Mouse (Mus musculus) liver, embryonic 16.5 days (tissue): ENCODE data around the gene Ffar3. TPM values are rescaled to one million over a fixed set of nuclear protein-coding genes. Genes with fewer than 3 reads are reported as not detected.
"Not testable (repeated sequence)": the region's sequence is repeated elsewhere in the genome, so short reads cannot be mapped to it uniquely, and the experiment has no call there.

Experiments
- ATAC-seq: fragments of 200-750 bp; cut with Nextera tagmentation; 2 replicates; pipeline ENCODE4 v1.8.0; 2017; ENCODE audit warnings: low read depth, mild to moderate bottlenecking, moderate number of reproducible peaks, moderate library complexity
- H3K27ac ChIP-seq: fragments of 300-500 bp; sonication (generic); 2 replicates; pipeline ENCODE4 v1.5.1; 2014; ENCODE audit warnings: mild to moderate bottlenecking, low read length
- H3K27me3 ChIP-seq: fragments of 300-500 bp; sonication (generic); 2 replicates; pipeline ENCODE4 v1.6.1; 2014; ENCODE audit warnings: low read depth, low read length, mixed read lengths; ENCODE audit not compliant: control insufficient read depth, insufficient read depth
- H3K36me3 ChIP-seq: fragments of 300-500 bp; sonication (generic); 2 replicates; pipeline ENCODE4 v1.6.1; 2014; ENCODE audit warnings: mild to moderate bottlenecking; ENCODE audit not compliant: control insufficient read depth, insufficient read depth
- H3K4me1 ChIP-seq: fragments of 300-500 bp; sonication (generic); 2 replicates; pipeline ENCODE4 v1.6.1; 2014; ENCODE audit warnings: low read depth, low read length, mixed read lengths; ENCODE audit not compliant: control insufficient read depth
- H3K4me2 ChIP-seq: fragments of 300-500 bp; sonication (generic); 2 replicates; pipeline ENCODE4 v1.6.1; 2014; ENCODE audit warnings: low read depth, low read length, mixed read lengths
- H3K4me3 ChIP-seq: fragments of 300-500 bp; sonication (generic); 2 replicates; pipeline ENCODE4 v1.5.1; 2014; ENCODE audit warnings: low read depth, mild to moderate bottlenecking, low read length
- H3K9ac ChIP-seq: fragments of 300-500 bp; sonication (generic); 2 replicates; pipeline ENCODE4 v1.6.1; 2014; ENCODE audit warnings: low read depth, low read length
- H3K9me3 ChIP-seq: fragments of 300-500 bp; sonication (generic); replicated peaks from 2 replicates; pipeline ENCODE4 v1.6.1; 2016; ENCODE audit warnings: low read length; ENCODE audit not compliant: control insufficient read depth
- WGBS: fragments of 180-500 bp; shearing (Covaris S2); extraction: QIAGEN DNeasy Blood & Tissue Kit; methylation state at CpG from one replicate; pipeline ENCODE4 v1.1.7; 2014; ENCODE audit not compliant: insufficient replicate concordance; 5-methylcytosine and 5-hydroxymethylcytosine counted together
- polyA plus RNA-seq: library from polyadenylated mRNA; unstranded; fragments of >200 nt; fragmentation: Nextera tagmentation; extraction: Ambion mirVana; gene quantifications from 2 replicates; pipeline ENCODE4 v1.2.1, GENCODE M21; 2015

Ffar3 gene
- polyA plus RNA-seq, 1 experiment from 2014 or later, result not detected

- Histone ChIP-seq H3K9ac (no peak overlapping the region), H3K27me3 (no peaks in the 10 kb centered on the region), H3K4me2 (no peak overlapping the region), H3K4me1 (peaks cover 4% of the 10 kb centered on the region), H3K4me3 (no peak overlapping the region), H3K9me3 (no peaks in the 10 kb centered on the region), H3K27ac (no peak overlapping the region), H3K36me3 (no peaks in the 10 kb centered on the region)
- ATAC-seq, result no peak
Observed at GRCm38 (mm10) chr7:30837277-30837676, 18.7 kb downstream of the Ffar3 start.

DNA sequence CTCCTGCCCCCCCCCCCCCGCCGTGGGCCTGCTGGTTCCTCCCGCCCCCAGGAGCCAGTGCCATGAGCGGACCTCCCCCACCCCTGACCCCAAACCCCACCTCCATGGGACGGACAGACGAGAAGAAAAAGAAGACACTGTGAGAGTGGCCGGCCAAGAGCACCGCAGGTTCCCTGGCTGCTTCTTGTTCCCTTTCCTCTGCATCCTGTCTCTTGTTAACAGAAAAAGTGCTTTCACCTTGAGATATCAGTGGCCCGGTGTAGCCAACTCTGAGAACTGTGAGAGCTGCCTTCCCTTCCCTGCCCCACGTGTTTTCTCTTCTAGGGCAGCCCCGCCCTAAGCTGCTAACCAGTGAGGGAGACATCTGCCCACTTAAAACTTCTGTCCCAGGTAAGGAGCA is 23.3 kb downstream of the Ffar3 start:
- not testable (repeated sequence) for H3K4me2 ChIP-seq, H3K9me3 ChIP-seq, ATAC-seq, H3K36me3 ChIP-seq, H3K4me3 ChIP-seq, H3K27me3 ChIP-seq, H3K9ac ChIP-seq, H3K27ac ChIP-seq, H3K4me1 ChIP-seq
- 12% methylated on average over 8 of the region's 11 CpGs for WGBS

DNA sequence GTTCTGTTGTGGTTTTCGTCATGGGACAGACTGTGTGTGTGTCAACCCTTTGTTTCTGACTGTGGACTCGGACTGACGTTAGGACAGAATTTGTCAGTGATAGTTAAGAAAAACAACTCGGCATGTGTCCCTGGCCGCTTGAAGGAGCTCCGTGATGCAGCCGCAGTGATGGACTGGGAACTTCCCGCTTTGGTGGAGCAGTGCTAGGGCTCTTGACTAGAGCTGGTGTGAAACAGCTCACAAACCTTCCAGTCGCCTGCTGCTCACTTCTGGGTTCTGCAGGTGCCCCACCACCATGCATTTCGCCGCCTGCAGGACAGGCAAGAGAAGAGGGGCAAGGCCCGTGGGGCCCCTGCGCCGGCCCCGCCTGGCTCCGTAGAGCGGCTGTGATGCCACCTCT is 23.7 kb downstream of the Ffar3 start:
- H3K27me3 ChIP-seq, result no peaks in the 10 kb centered on the region
- H3K36me3 ChIP-seq, result no peaks in the 10 kb centered on the region
- 48% methylated on average over 15 of the region's 17 CpGs for WGBS
- no peak overlapping the region for H3K27ac ChIP-seq
- H3K4me2 ChIP-seq, result no peak overlapping the region
- H3K4me3 ChIP-seq, result no peak overlapping the region
- ATAC-seq, result no peak
- H3K4me1 ChIP-seq, result no peaks in the 10 kb centered on the region
- H3K9me3 ChIP-seq, result no peaks in the 10 kb centered on the region
- no peak overlapping the region for H3K9ac ChIP-seq

DNA sequence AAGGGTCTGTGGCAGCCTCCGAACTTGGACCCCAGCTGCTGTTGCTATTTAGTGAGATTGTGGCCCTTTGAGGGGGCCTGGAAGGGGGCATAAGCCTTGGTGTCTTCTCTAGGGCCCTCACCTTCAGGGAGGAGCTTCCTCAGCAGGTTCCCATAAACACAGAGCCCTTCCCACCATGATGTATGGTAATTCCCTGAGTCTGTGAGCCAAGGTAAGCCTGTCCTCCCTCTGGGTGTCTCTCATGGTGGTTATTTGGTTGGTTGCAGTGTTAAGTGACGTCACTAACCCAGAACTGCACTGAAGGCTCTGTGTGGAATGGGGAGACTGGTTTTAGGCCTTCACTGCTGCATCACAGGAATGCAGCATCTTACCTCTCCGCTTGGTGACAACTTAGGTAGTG is 26.6 kb downstream of the Ffar3 start:
- 44% methylated on average over 3 of the region's 3 CpGs for WGBS
- ATAC-seq, result no peak

DNA sequence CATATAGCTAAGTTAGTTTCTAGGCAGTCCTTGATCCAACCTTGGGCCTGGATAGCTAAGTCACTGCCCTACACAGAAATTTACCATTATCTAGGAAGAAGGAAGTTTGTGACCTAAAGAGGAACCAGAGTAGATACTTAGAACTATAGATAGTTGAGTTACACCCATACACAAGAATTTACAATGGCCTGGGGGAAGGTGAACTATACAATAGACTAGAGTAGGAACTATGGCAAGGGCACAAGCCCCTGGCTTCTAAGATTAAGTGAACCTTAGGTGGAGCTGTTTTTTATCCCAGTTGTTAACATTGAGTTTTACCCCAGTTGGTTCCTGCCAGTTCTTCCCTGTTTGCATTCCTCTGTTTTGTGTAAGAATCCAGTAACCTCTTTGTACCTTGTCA is 27.1 kb downstream of the Ffar3 start:
- not testable (repeated sequence) for ATAC-seq, H3K27ac ChIP-seq, H3K27me3 ChIP-seq, H3K9ac ChIP-seq, H3K4me1 ChIP-seq, H3K9me3 ChIP-seq, H3K4me2 ChIP-seq, H3K36me3 ChIP-seq, H3K4me3 ChIP-seq

More for the DNA sequence above, 26.6 kb downstream of the Ffar3 start:
- Histone ChIP-seq H3K9ac (no peak overlapping the region), H3K9me3 (no peaks in the 10 kb centered on the region), H3K36me3 (no peaks in the 10 kb centered on the region), H3K4me1 (no peaks in the 10 kb centered on the region), H3K4me2 (no peak overlapping the region), H3K4me3 (no peak overlapping the region), H3K27ac (no peak overlapping the region), H3K27me3 (no peaks in the 10 kb centered on the region)

GRCm38 (mm10) chr7:30826660-30827059 is 29.3 kb downstream of the Ffar3 start:
- Histone ChIP-seq H3K36me3 (no peaks in the 10 kb centered on the region), H3K4me2 (no peak overlapping the region), H3K27me3 (no peaks in the 10 kb centered on the region), H3K4me1 (no peaks in the 10 kb centered on the region; the same call in 1 of the 2 replicates), H3K27ac (no peak overlapping the region), H3K9me3 (no peaks in the 10 kb centered on the region), H3K4me3 (no peak overlapping the region), H3K9ac (no peak overlapping the region)
- 56% methylated on average over 10 of the region's 10 CpGs for WGBS
- no peak for ATAC-seq

DNA sequence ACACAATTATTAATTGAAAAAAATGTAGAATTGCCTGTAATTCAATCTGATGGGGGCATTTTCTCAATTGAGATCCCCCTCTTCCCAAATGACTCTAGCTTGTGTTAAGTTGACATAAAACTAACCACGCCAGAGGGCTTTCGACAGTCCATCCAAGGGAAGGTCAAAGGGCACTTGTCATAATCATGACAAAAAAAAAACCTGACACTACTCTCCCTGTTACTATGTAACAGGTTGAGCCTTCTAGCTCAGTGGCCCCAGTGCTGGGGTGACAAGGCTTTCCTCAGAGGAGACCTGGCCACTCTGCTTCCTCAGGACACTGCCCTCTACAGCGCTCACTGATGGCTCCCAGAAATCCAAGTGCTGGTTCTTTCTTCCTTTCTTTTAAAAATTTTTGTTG is 31.7 kb downstream of the Ffar3 start:
- Histone ChIP-seq H3K4me3 (no peak overlapping the region), H3K36me3 (no peaks in the 10 kb centered on the region), H3K4me2 (no peak overlapping the region), H3K27ac (no peak overlapping the region), H3K4me1 (peaks cover 7% of the 10 kb centered on the region), H3K9me3 (no peaks in the 10 kb centered on the region), H3K9ac (no peak overlapping the region), H3K27me3 (no peaks in the 10 kb centered on the region)
- no peak for ATAC-seq
- WGBS, result 83% methylated on average over 3 of the region's 3 CpGs

DNA sequence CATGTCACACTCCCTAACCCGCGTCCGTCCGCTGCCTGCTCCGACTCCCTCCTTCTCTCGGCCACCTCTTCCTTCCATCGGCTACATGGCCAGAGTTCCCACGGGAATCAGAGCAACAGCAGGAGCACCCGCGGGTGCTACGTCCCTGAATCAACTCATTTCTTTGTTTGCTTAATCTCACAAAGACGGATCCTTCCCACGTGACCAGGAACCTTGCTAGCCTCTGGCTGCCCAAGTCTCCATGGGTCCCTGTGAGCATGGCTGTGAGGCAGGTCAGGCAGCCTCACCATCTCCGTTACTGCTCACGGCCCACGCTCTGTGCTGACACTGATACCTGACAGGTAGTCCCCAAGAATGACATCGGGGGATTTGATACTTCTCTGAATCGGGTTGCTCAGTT is 32.3 kb downstream of the Ffar3 start, which contains the start of gene Ffar2:
Gene Ffar2, minus strand, starts transcription at position 101 of the 400 bp plus-strand sequence.
- H3K9ac ChIP-seq, result no peak within 1 kb of the TSS
- ATAC-seq, result no peak
- no peak within 1 kb of the TSS for H3K4me2 ChIP-seq
- H3K36me3 ChIP-seq, result no peaks in the 10 kb centered on the region
- no peaks in the 10 kb centered on the region for H3K9me3 ChIP-seq
- H3K27me3 ChIP-seq, result no peaks in the 10 kb centered on the region
- H3K4me1 ChIP-seq, result peaks cover 7% of the 10 kb centered on the region
- no peak within 1 kb of the TSS for H3K27ac ChIP-seq
- WGBS, result 71% methylated on average over 18 of the region's 18 CpGs
- no peak within 1 kb of the TSS for H3K4me3 ChIP-seq

GRCm38 (mm10) chr7:30821532-30821931 is 34.4 kb downstream of the Ffar3 start:
- Histone ChIP-seq H3K27me3 (no peaks in the 10 kb centered on the region), H3K4me3 (no peak overlapping the region), H3K9me3 (no peaks in the 10 kb centered on the region), H3K27ac (no peak overlapping the region), H3K9ac (no peak overlapping the region), H3K4me1 (peaks cover 7% of the 10 kb centered on the region), H3K36me3 (no peaks in the 10 kb centered on the region), H3K4me2 (no peak overlapping the region)
- WGBS, result 25% methylated on average over 5 of the region's 5 CpGs
- ATAC-seq, result no peak
